Comparison of ENCODE assay signal across 8 mouse cellular contexts in genomic region chr8:120288122-120288908, GRCm38 (mm10).
DNase-seq lines count a peak whose midpoint lies in the region; ATAC-seq lines count a peak whose summit lies in the region.

No protein-coding gene starts in this region.

- no peak for ATAC-seq in neural tube, embryonic 15.5 days (ENCODE audit: low FRiP score)
- peak; percentile 28; the same call in 1 of the 2 replicates for ATAC-seq in forebrain, embryonic 15.5 days (replicated peaks)
- no peak for ATAC-seq in hindbrain, embryonic 14.5 days (ENCODE audit: low FRiP score)
- 0 out of 2 replicates have a peak, but pooled peaks have one; percentile 23 for ATAC-seq in limb, embryonic 12.5 days (ENCODE audit: insufficient number of reproducible peaks, insufficient read depth, low FRiP score, low TSS enrichment, low read depth)
- ATAC-seq in midbrain, embryonic 14.5 days (ENCODE audit: low FRiP score, low TSS enrichment): peak; percentile 22; the same call in 1 of the 2 replicates

- H3K27me3 ChIP-seq in neural tube, embryonic 15.5 days (replicated peaks): no peaks in the 10 kb centered on the region
- no peaks in the 10 kb centered on the region for H3K27me3 ChIP-seq in forebrain, embryonic 15.5 days
- H3K27me3 ChIP-seq in hindbrain, embryonic 14.5 days (ENCODE audit: control insufficient read depth, insufficient read depth, low read length): no peaks in the 10 kb centered on the region
- H3K27me3 ChIP-seq in limb, embryonic 12.5 days: no peaks in the 10 kb centered on the region; the same call in 1 of the 2 replicates
- H3K27me3 ChIP-seq in midbrain, embryonic 14.5 days (ENCODE audit: control insufficient read depth, insufficient read depth, low read length): no peaks in the 10 kb centered on the region

- H3K27ac ChIP-seq in neural tube, embryonic 15.5 days (replicated peaks): no peak overlapping the region
- H3K27ac ChIP-seq in forebrain, embryonic 15.5 days (replicated peaks): peak overlapping the region; percentile 49
- no peak overlapping the region for H3K27ac ChIP-seq in hindbrain, embryonic 14.5 days
- peak overlapping the region; percentile 32 for H3K27ac ChIP-seq in limb, embryonic 12.5 days
- 0 out of 2 replicates have a peak overlapping the region, but pooled peaks have one; percentile 4 for H3K27ac ChIP-seq in midbrain, embryonic 14.5 days (replicated peaks; ENCODE audit: low read depth, low read length)

- H3K9ac ChIP-seq in neural tube, embryonic 15.5 days (replicated peaks): no peak overlapping the region
- H3K9ac ChIP-seq in forebrain, embryonic 15.5 days (replicated peaks): no peak overlapping the region
- H3K9ac ChIP-seq in hindbrain, embryonic 14.5 days: no peak overlapping the region
- no peak overlapping the region for H3K9ac ChIP-seq in limb, embryonic 12.5 days (replicated peaks)
- H3K9ac ChIP-seq in midbrain, embryonic 14.5 days (replicated peaks; ENCODE audit: low read length): no peak overlapping the region

- no peak overlapping the region for H3K4me2 ChIP-seq in neural tube, embryonic 15.5 days
- H3K4me2 ChIP-seq in forebrain, embryonic 15.5 days (replicated peaks): no peak overlapping the region
- no peak overlapping the region for H3K4me2 ChIP-seq in hindbrain, embryonic 14.5 days (replicated peaks)
- no peak overlapping the region for H3K4me2 ChIP-seq in limb, embryonic 12.5 days
- no peak overlapping the region; the same call in 1 of the 2 replicates for H3K4me2 ChIP-seq in midbrain, embryonic 14.5 days (ENCODE audit: low read length)

- peaks cover 84% of the 10 kb centered on the region for H3K4me1 ChIP-seq in neural tube, embryonic 15.5 days
- H3K4me1 ChIP-seq in forebrain, embryonic 15.5 days: peaks cover 81% of the 10 kb centered on the region
- peaks cover 75% of the 10 kb centered on the region for H3K4me1 ChIP-seq in hindbrain, embryonic 14.5 days (replicated peaks; ENCODE audit: control insufficient read depth, insufficient read depth, low read length)
- H3K4me1 ChIP-seq in limb, embryonic 12.5 days (replicated peaks): peaks cover 93% of the 10 kb centered on the region
- H3K4me1 ChIP-seq in midbrain, embryonic 14.5 days (ENCODE audit: control insufficient read depth, insufficient read depth, low read length): peaks cover 75% of the 10 kb centered on the region

- 33% methylated on average over 21 of the region's 21 CpGs for WGBS in neural tube, embryonic 15.5 days
- WGBS in forebrain, embryonic 15.5 days: 47% methylated on average over 21 of the region's 21 CpGs
- WGBS in hindbrain, embryonic 14.5 days: 31% methylated on average over 21 of the region's 21 CpGs
- 25% methylated on average over 21 of the region's 21 CpGs for WGBS in limb, embryonic 12.5 days
- 39% methylated on average over 21 of the region's 21 CpGs for WGBS in midbrain, embryonic 14.5 days

- H3K4me3 ChIP-seq in neural tube, embryonic 15.5 days (replicated peaks): no peak overlapping the region
- no peak overlapping the region for H3K4me3 ChIP-seq in forebrain, embryonic 15.5 days
- H3K4me3 ChIP-seq in hindbrain, embryonic 14.5 days (replicated peaks; ENCODE audit: low read length): no peak overlapping the region
- H3K4me3 ChIP-seq in limb, embryonic 12.5 days (replicated peaks): no peak overlapping the region
- no peak overlapping the region for H3K4me3 ChIP-seq in midbrain, embryonic 14.5 days (replicated peaks; ENCODE audit: low read depth, low read length)

- DNase-seq in neural tube, embryonic 10.5 days (ENCODE audit: extremely low spot score, low spot score): peak; percentile 70
- peak; percentile 63 for DNase-seq in cerebellum, adult 11-12 months
- peak; percentile 66 for DNase-seq in hindbrain, embryonic 14.5 days (ENCODE audit: low spot score)
- peak; percentile 88 for DNase-seq in midbrain, embryonic 14.5 days
- peak; percentile 80 for DNase-seq in thymus, postnatal 14 days

- H3K36me3 ChIP-seq in neural tube, embryonic 15.5 days: no peaks in the 10 kb centered on the region
- H3K36me3 ChIP-seq in forebrain, embryonic 15.5 days: no peaks in the 10 kb centered on the region
- no peaks in the 10 kb centered on the region for H3K36me3 ChIP-seq in hindbrain, embryonic 14.5 days (replicated peaks; ENCODE audit: control insufficient read depth, insufficient read depth)
- no peaks in the 10 kb centered on the region for H3K36me3 ChIP-seq in limb, embryonic 12.5 days
- no peaks in the 10 kb centered on the region for H3K36me3 ChIP-seq in midbrain, embryonic 14.5 days (ENCODE audit: control insufficient read depth, insufficient read depth, low read length)

- H3K9me3 ChIP-seq in neural tube, embryonic 15.5 days (replicated peaks): no peaks in the 10 kb centered on the region
- no peaks in the 10 kb centered on the region for H3K9me3 ChIP-seq in forebrain, embryonic 15.5 days
- H3K9me3 ChIP-seq in hindbrain, embryonic 14.5 days (ENCODE audit: control insufficient read depth, low read length): no peaks in the 10 kb centered on the region
- no peaks in the 10 kb centered on the region for H3K9me3 ChIP-seq in limb, embryonic 12.5 days
- H3K9me3 ChIP-seq in midbrain, embryonic 14.5 days (ENCODE audit: control insufficient read depth, low read length): no peaks in the 10 kb centered on the region

Comparison
In these comparisons a context has a peak if more than half of its experiments do, and no peak if none do; other contexts are left out.
1. ATAC-seq: peak in forebrain, embryonic 15.5 days (single experiment), limb, embryonic 12.5 days (single experiment) and midbrain, embryonic 14.5 days (single experiment); none in neural tube, embryonic 15.5 days (single experiment) and hindbrain, embryonic 14.5 days (single experiment).
2. H3K27ac ChIP-seq: peak in forebrain, embryonic 15.5 days (single experiment), limb, embryonic 12.5 days (single experiment) and midbrain, embryonic 14.5 days (single experiment); none in neural tube, embryonic 15.5 days (single experiment) and hindbrain, embryonic 14.5 days (single experiment).
3. Peak in every context shown above with its lines, with median percentiles within 50 percentile points of each other: DNase-seq.